Mouse (Mus musculus): ENCODE measurements around the gene Ldah. TPM values are rescaled to one million over a fixed set of nuclear protein-coding genes. Genes with fewer than 3 reads are reported as not detected.
A peak's percentile ranks its signal among the peaks of the same experiment; 100 is the strongest.

The Ldah gene
- polyA plus RNA-seq, 1 experiment from 2014 or later, result 56.0 TPM

DNA sequence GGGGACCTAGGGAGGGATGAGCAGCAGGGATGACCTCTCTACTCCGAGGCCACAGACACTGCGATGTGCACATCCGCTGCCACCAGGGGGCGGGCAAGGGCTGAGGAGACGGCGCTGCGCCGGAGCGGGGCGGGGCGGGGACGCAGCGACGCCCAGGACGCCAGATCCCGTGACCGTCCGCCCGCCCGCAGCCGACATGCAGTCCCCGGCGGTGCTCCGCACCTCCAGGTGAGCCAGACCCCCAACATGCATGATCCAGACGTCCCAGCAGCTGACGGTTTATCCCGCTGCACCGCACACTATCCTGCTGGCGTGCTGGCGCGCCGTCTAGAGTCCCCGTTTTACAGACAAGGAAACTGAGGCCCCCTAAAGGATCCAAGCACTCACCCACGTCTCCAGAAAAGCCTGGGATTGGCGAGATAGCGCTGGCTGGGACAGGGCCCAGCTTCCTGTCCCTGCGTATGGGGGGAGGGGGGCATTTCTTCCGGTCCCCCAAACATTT lies 105.4 kb downstream of the Ldah start, which contains the start of gene Hs1bp3:
Hs1bp3 (plus strand) TSS at position 163 of the 502 bp plus-strand sequence.
- ATAC-seq (ENCODE audit: insufficient number of reproducible peaks, low FRiP score), result peak; percentile 78
- WGBS, result under 1% methylated on average over 38 of the region's 38 CpGs

DNA sequence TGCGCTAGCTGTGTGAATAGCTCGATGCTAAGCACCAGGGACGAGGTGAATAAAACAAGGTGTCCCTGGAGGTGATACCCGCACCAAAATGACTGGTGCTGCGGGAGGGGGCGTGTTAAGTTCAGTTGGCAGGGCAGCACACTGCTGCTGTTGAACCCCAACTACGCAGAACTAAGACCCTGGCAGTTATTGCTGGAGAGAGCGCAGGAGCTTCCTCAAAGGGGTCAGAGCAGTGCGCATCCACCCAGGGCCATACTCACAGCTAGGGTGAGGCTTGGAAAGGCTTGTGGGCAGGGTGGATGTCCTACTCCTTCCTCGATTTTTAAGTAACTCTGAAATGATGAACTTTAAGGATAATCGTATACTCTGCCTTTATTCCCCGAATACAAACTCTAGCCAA lies 105.9 kb downstream of the Ldah start:
- Histone ChIP-seq H3K36me3 (peaks cover 13% of the 10 kb centered on the region), H3K27me3 (replicated peaks) (peaks cover 25% of the 10 kb centered on the region), H3K4me3 (peak overlapping the region; percentile 63), H3K9me3 (replicated peaks) (no peaks in the 10 kb centered on the region), H3K27ac (ENCODE audit: poor library complexity, severe bottlenecking) (no peak overlapping the region), H3K4me1 (replicated peaks) (peaks cover 18% of the 10 kb centered on the region), H3K4me2 (peak overlapping the region; percentile 83), H3K9ac (peak overlapping the region; percentile 74)
- 25% methylated on average over 12 of the region's 12 CpGs for WGBS
- peak; percentile 16 for ATAC-seq (ENCODE audit: insufficient number of reproducible peaks, low FRiP score)

More for the DNA sequence above, 105.4 kb downstream of the Ldah start, which contains the start of gene Hs1bp3:
- Histone ChIP-seq H3K27ac (ENCODE audit: poor library complexity, severe bottlenecking) (no peak within 1 kb of the TSS), H3K4me3 (peak within 1 kb of the TSS; percentile 63), H3K9me3 (replicated peaks) (no peaks in the 10 kb centered on the region), H3K9ac (peak within 1 kb of the TSS; percentile 74), H3K4me1 (replicated peaks) (peaks cover 18% of the 10 kb centered on the region), H3K36me3 (peaks cover 8% of the 10 kb centered on the region), H3K4me2 (peak within 1 kb of the TSS; percentile 83), H3K27me3 (replicated peaks) (peaks cover 25% of the 10 kb centered on the region)

DNA sequence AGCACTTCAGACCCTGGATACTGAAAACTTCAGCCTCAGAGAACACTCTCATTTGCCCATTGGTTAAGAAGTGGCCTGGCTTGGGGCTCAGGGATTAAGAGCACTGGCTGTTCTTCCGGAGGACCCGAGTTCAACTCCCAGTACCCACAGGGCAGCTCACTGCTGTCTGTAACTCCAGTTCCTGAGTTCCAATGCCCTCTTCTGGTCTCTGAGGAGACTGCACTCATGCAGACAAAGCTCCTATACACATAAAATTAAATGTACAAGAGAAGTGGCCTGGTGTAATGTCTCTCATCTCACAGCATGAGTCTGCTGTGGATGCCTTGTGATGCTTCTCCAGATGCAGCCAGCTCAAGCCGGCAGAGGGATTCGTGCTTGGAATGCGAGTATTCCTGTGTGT lies 108.6 kb downstream of the Ldah start:
- Histone ChIP-seq H3K9me3 (replicated peaks) (no peaks in the 10 kb centered on the region), H3K4me1 (replicated peaks) (peaks cover 18% of the 10 kb centered on the region), H3K4me2 (no peak overlapping the region), H3K27me3 (replicated peaks) (peaks cover 7% of the 10 kb centered on the region), H3K4me3 (no peak overlapping the region), H3K9ac (no peak overlapping the region), H3K36me3 (peaks cover 28% of the 10 kb centered on the region), H3K27ac (ENCODE audit: poor library complexity, severe bottlenecking) (no peak overlapping the region)
- 91% methylated on average over 5 of the region's 5 CpGs for WGBS
- ATAC-seq (ENCODE audit: insufficient number of reproducible peaks, low FRiP score), result no peak

DNA sequence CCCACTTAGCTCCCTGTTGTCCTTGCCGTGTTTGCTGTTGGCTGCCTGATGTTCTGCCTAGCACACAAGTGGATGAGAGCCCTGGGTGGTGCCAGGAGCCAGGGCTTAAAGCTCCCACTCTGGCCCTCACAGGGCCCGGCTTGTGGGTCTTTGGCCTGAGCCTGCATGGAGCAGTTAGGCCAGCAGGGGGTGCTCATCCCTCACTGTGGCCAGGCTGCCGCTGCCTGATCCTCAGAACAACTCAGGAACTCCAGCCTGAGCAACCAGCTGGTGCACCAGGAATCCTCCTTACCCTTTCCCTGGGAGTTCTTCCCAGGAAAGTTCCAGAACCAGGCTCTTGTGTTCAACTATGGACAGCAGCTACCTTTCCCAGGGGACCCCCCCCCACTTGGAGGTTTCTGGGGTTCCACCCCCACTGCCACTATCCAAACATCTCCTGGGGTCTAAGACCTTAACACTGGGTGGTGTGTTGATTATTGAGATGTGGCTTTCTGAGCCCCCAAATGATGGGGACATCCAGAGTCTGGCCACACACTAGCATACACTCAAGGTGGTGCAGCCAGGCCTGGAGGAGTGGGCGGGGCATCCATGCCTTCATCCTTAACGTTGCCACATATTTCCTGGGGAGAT lies 112.3 kb downstream of the Ldah start:
- Histone ChIP-seq H3K4me2 (no peak overlapping the region), H3K9me3 (replicated peaks) (no peaks in the 10 kb centered on the region), H3K4me1 (replicated peaks) (peaks cover 8% of the 10 kb centered on the region), H3K4me3 (no peak overlapping the region), H3K36me3 (peaks cover 54% of the 10 kb centered on the region), H3K27me3 (replicated peaks) (no peaks in the 10 kb centered on the region), H3K9ac (no peak overlapping the region), H3K27ac (ENCODE audit: poor library complexity, severe bottlenecking) (no peak overlapping the region)
- WGBS, result 46% methylated on average over 5 of the region's 5 CpGs
- no peak for ATAC-seq (ENCODE audit: insufficient number of reproducible peaks, low FRiP score)

DNA sequence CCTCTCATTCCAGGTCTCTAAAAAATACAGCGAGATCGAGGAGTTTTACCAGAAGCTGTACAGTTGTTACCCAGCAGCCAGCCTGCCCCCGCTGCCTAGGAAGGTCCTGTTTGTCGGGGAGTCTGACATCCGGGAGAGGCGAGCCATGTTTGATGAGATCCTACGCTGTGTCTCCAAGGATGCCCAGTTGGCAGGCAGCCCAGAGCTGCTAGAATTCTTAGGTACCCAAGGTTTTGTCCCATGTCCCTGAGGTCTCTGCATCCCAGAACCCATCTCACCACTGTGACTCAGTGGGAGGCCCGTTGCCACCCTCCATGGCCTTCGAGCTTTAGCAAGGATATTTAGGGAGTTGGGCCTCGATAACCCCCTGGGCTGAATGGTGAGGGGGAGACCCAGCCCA lies 113.6 kb downstream of the Ldah start:
- no peaks in the 10 kb centered on the region; the same call in 1 of the 2 replicates for H3K4me1 ChIP-seq (replicated peaks)
- H3K9me3 ChIP-seq (replicated peaks), result no peaks in the 10 kb centered on the region
- H3K27me3 ChIP-seq (replicated peaks), result no peaks in the 10 kb centered on the region
- no peak overlapping the region for H3K4me2 ChIP-seq
- peaks cover 57% of the 10 kb centered on the region for H3K36me3 ChIP-seq
- no peak overlapping the region for H3K27ac ChIP-seq (ENCODE audit: poor library complexity, severe bottlenecking)
- H3K9ac ChIP-seq, result no peak overlapping the region
- WGBS, result 81% methylated on average over 10 of the region's 10 CpGs
- no peak for ATAC-seq (ENCODE audit: insufficient number of reproducible peaks, low FRiP score)
- H3K4me3 ChIP-seq, result no peak overlapping the region

DNA sequence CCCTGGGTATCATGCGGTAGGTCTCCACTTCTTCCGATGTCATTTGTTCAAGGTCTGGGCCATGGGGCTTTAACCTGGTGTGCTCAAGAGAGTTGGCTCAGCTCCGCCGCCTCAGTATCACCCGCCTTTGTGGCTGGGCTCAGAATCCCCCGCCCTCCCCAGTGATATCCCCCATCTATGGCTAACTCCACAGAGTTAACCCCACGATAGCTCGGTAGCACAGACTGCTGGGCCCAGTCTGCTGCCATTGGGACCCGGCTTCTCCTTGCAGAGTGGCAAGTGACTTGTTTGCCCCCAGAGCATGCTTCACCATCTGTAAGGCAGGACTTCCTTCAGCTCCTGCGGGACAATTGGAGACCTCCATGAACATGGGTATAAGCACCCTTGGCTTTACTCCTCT lies 116.2 kb downstream of the Ldah start:
- no peak overlapping the region for H3K4me2 ChIP-seq
- H3K36me3 ChIP-seq, result peaks cover 51% of the 10 kb centered on the region
- no peak overlapping the region for H3K9ac ChIP-seq
- no peak for ATAC-seq (ENCODE audit: insufficient number of reproducible peaks, low FRiP score)
- WGBS, result 70% methylated on average over 10 of the region's 10 CpGs
- H3K27ac ChIP-seq (ENCODE audit: poor library complexity, severe bottlenecking), result no peak overlapping the region
- no peaks in the 10 kb centered on the region for H3K9me3 ChIP-seq (replicated peaks)
- no peaks in the 10 kb centered on the region for H3K27me3 ChIP-seq (replicated peaks)
- no peak overlapping the region for H3K4me3 ChIP-seq
- peaks cover 7% of the 10 kb centered on the region for H3K4me1 ChIP-seq (replicated peaks)

DNA sequence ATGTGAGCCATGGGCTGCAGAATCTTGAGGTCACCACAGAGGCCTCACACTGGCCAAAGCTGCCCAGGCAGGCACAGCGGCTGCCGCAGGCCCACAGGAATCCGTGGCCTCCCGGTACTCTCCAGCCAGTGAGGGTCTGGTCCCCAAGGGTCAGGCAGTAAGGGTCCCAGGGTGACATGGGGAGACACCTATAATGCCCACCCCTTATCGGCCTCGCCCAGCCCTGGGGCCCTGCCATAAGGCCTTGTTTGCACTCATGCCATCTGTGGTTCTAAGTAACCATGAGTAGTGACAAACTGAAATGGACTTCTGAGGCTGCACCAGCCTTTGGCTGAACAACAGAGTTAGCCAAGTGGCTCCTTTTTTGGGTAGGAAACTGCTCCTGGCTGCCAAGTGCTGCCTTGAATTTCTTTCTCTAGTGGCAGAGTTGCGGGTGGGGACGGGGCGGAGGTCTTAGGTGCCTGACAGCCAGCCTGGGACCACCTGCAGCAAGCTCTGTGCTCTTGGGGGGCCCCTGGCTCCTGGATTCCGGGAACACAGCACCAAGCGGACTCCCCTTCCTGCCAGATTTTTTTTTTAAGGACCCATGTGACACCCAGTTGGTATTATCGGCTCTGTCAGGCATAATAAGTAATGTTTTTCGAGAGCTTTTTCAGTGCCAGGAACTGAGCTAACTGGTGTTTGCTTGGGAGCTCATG lies 117.5 kb downstream of the Ldah start:
- Histone ChIP-seq H3K9me3 (replicated peaks) (no peaks in the 10 kb centered on the region), H3K9ac (no peak overlapping the region), H3K36me3 (peaks cover 53% of the 10 kb centered on the region), H3K4me1 (replicated peaks) (peaks cover 8% of the 10 kb centered on the region), H3K4me2 (no peak overlapping the region), H3K4me3 (no peak overlapping the region), H3K27me3 (replicated peaks) (no peaks in the 10 kb centered on the region), H3K27ac (ENCODE audit: poor library complexity, severe bottlenecking) (no peak overlapping the region)
- no peak for ATAC-seq (ENCODE audit: insufficient number of reproducible peaks, low FRiP score)
- WGBS, result 86% methylated on average over 13 of the region's 13 CpGs

DNA sequence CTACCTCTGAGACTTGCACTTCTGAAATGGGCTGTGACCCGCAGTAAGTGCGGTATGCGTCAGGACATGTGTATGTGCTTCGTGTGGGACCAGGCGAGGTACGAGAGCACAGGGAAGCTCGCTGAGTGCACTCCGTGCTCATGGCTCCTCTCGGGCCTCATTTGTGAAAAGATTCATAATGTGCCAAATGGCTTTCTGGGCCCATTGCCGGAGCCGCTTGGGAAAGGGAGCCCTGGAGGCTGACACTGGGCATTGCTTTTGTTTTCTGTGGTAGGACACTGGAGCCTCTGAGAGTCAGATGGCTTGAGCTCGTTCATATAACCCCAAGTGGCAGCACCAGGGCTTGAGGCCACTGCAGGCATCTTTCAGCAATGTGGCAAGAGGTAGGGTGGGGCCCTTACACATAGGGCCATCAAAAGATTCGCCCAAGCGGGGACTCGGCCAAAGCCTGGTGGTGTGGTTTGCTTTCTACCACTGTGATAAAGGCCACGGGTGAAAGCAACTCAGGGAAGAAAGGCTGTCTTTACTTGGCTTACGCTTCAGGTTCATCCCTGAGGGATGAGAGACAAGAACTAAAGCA lies 118.1 kb downstream of the Ldah start:
- Histone ChIP-seq H3K27ac (ENCODE audit: poor library complexity, severe bottlenecking) (no peak overlapping the region), H3K36me3 (peaks cover 49% of the 10 kb centered on the region), H3K9me3 (replicated peaks) (no peaks in the 10 kb centered on the region), H3K27me3 (replicated peaks) (no peaks in the 10 kb centered on the region), H3K4me3 (no peak overlapping the region), H3K9ac (no peak overlapping the region), H3K4me2 (no peak overlapping the region), H3K4me1 (replicated peaks) (peaks cover 14% of the 10 kb centered on the region)
- no peak for ATAC-seq (ENCODE audit: insufficient number of reproducible peaks, low FRiP score)
- 90% methylated on average over 17 of the region's 17 CpGs for WGBS

DNA sequence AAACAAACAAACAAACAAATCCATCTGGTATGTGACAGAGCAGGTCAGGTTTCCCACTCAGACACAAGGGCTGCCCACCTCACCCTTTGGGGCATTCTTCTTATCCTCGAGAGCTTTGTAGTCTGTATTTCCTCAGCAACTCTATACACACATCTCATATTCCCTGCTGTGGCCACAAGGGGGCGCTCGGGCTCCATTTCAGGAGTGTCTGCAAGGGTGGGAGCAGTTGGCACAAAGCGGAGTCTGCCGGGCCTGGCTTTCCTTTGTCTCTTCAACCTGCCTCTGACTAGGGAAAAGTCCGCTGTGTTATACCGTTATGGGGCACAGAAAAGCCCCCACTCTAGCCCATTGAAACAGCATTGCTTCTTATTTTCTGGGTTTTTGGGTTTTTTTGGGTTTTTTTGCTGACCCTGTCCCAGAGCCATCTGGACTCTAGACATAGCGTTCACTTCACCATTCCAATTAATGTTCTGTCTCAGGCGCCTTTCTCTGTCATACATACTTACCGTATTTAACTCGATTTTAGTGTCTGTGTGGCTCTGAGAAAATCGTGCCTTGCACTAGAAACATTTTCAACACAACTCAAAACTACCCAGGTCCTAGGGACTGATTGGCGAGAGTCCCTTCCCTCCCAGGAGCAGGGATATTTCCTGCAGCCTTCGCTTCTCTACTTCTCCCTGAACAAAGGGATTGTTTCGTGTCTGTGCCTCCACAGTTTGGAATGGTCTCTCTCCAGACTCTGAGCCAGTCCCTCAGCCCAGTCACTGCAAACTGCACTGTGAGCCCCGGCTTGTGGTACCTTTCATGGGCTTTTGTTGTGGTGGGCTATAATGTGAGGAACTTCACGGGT lies 119.1 kb downstream of the Ldah start:
- no peak overlapping the region for H3K4me3 ChIP-seq
- H3K4me1 ChIP-seq (replicated peaks), result peaks cover 24% of the 10 kb centered on the region
- 36% methylated on average over 17 of the region's 17 CpGs for WGBS
- peak overlapping the region; percentile 10; the same call in 1 of the 2 replicates for H3K9ac ChIP-seq
- peaks cover 41% of the 10 kb centered on the region for H3K36me3 ChIP-seq
- H3K27me3 ChIP-seq (replicated peaks), result no peaks in the 10 kb centered on the region
- 0 out of 2 replicates have a peak overlapping the region, but pooled peaks have one; percentile 9 for H3K27ac ChIP-seq (ENCODE audit: poor library complexity, severe bottlenecking)
- ATAC-seq (ENCODE audit: insufficient number of reproducible peaks, low FRiP score), result peak; percentile 66
- H3K9me3 ChIP-seq (replicated peaks), result no peaks in the 10 kb centered on the region
- H3K4me2 ChIP-seq, result no peak overlapping the region

DNA sequence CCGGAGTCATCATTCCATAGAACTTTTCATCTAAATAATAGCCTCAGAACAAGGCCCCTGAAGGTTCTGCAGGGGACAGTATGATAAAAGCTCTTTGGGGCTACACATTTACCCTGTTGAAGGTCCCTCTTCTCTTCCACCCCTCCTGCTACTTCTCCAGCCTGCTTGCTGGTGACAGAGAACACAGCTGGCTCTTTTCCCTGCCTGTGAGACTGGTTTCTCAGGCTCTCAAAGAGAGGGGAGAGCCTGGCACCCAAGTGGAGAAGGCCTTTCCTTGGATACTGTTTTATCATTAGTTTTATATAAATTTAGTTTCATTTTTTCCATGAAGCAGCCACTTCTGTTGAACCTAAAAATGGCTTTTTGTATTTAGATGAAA lies 119.8 kb downstream of the Ldah start:
- 88% methylated on average over 1 of the region's 1 CpGs for WGBS
- H3K27ac ChIP-seq (ENCODE audit: poor library complexity, severe bottlenecking), result 0 out of 2 replicates have a peak overlapping the region, but pooled peaks have one; percentile 9
- peaks cover 35% of the 10 kb centered on the region for H3K36me3 ChIP-seq

More for the DNA sequence above, 119.8 kb downstream of the Ldah start:
- Histone ChIP-seq H3K9me3 (replicated peaks) (no peaks in the 10 kb centered on the region), H3K4me3 (no peak overlapping the region), H3K27me3 (replicated peaks) (no peaks in the 10 kb centered on the region), H3K4me1 (replicated peaks) (peaks cover 29% of the 10 kb centered on the region), H3K9ac (peak overlapping the region; percentile 10; the same call in 1 of the 2 replicates), H3K4me2 (no peak overlapping the region)
- no peak for ATAC-seq (ENCODE audit: insufficient number of reproducible peaks, low FRiP score)

Measured in heart, embryonic 12.5 days (tissue).